Comparison of ENCODE assay signal across 9 mouse cellular contexts in the genomic region with DNA sequence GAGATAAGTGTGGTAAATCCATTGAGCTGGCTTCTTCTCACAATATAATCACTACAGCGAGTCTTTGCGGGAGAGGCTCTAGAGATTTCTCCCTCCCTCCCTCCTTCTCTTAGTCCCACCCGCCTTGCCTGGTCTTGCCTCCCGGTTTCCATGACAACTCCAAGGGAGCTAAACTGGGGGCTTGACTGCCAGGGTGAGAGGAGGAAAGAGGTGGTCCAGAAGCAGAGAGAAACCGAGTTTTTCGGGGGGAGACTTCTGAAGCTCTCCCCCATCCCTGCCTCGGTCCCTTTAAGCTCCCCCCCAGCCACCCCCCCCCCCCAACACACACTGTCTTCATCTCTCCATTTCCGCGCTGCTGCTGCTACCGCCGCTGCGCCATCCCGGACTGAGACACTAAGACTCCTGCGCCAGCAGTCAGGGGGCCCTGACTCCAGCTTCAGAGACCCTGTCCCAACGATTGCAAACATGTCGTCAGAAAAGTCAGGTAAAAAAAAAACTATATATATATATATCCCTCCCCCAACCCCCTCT. TPM values are rescaled to one million over a fixed set of nuclear protein-coding genes. Genes with fewer than 3 reads are reported as not detected.
DNase-seq lines count a peak whose midpoint lies in the region; ATAC-seq and TF ChIP-seq lines count a peak whose summit lies in the region.
"Had no signal": no experiment of that assay in that cellular context is flagged by ENCODE, and none has a peak within 500 bp of the region (broad histone marks: within the 10 kb centered on the region; RNA-seq: fewer than 3 reads in every experiment).

A gene (plus strand): TSS at position 313 of the 531 bp plus-strand sequence.

- H3K4me3 ChIP-seq in E14TG2a.4 (replicated peaks; ENCODE audit: low read length) = peak within 1 kb of the TSS; percentile 86
- H3K4me3 ChIP-seq in hindbrain, embryonic 15.5 days = peak within 1 kb of the TSS; percentile 85
- H3K4me3 ChIP-seq in liver, embryonic 14.5 days (ENCODE audit: insufficient read depth in 1 of 2, low read depth in 2 of 2, low read length in 2 of 2) = peak within 1 kb of the TSS in 1 of 2 experiments; percentile 74; a peak in 1 of 4 replicates
- H3K4me3 ChIP-seq in stomach, embryonic 16.5 days (replicated peaks; ENCODE audit: low read length) = peak within 1 kb of the TSS; percentile 87

- WGBS in hindbrain, embryonic 15.5 days = 1% methylated on average over 16 of the region's 16 CpGs
- WGBS in liver, embryonic 14.5 days (ENCODE audit: insufficient replicate concordance) = 9% methylated on average over 16 of the region's 16 CpGs
- 2% methylated on average over 16 of the region's 16 CpGs for WGBS in stomach, embryonic 16.5 days

- H3K27ac ChIP-seq in hindbrain, embryonic 15.5 days (replicated peaks) = peak within 1 kb of the TSS; percentile 94
- H3K27ac ChIP-seq in liver, embryonic 14.5 days = no peak within 1 kb of the TSS
- H3K27ac ChIP-seq in stomach, embryonic 16.5 days (ENCODE audit: low read length) = peak within 1 kb of the TSS; percentile 99

- no peaks in the 10 kb centered on the region for H3K9me3 ChIP-seq in E14TG2a.4 (ENCODE audit: low read length)
- no peaks in the 10 kb centered on the region for H3K9me3 ChIP-seq in hindbrain, embryonic 15.5 days
- H3K9me3 ChIP-seq in liver, embryonic 14.5 days (ENCODE audit: control insufficient read depth, low read length) = no peaks in the 10 kb centered on the region
- no peaks in the 10 kb centered on the region for H3K9me3 ChIP-seq in stomach, embryonic 16.5 days (replicated peaks; ENCODE audit: control insufficient read depth, low read length)

- H3K4me2 ChIP-seq in hindbrain, embryonic 15.5 days = peak within 1 kb of the TSS; percentile 96
- peak within 1 kb of the TSS; percentile 88; the same call in 1 of the 2 replicates for H3K4me2 ChIP-seq in liver, embryonic 14.5 days (ENCODE audit: low read depth)
- peak within 1 kb of the TSS; percentile 70 for H3K4me2 ChIP-seq in stomach, embryonic 16.5 days (ENCODE audit: low read depth, low read length)

- H3K4me1 ChIP-seq in E14TG2a.4 (replicated peaks; ENCODE audit: low read depth, low read length) = peaks cover 77% of the 10 kb centered on the region
- peaks cover 67% of the 10 kb centered on the region for H3K4me1 ChIP-seq in hindbrain, embryonic 15.5 days (replicated peaks)
- H3K4me1 ChIP-seq in liver, embryonic 14.5 days (replicated peaks; ENCODE audit: control insufficient read depth in 2 of 2, insufficient read depth in 2 of 2, low read length in 1 of 2) = peaks cover 4 to 5% of the 10 kb centered on the region in 2 experiments; a peak in 3 of 4 replicates
- H3K4me1 ChIP-seq in stomach, embryonic 16.5 days (ENCODE audit: control insufficient read depth, insufficient read depth, low read length) = peaks cover 46% of the 10 kb centered on the region

- no peak for TF ChIP-seq EP300 in liver, embryonic 14.5 days (IDR thresholded peaks at IDR 0.05; ENCODE audit: low read depth)

- ATAC-seq in hindbrain, embryonic 15.5 days (ENCODE audit: low FRiP score, low read depth) = peak; percentile 29; the same call in 1 of the 2 replicates
- no peak for ATAC-seq in liver, embryonic 14.5 days (ENCODE audit: insufficient read depth)
- no peak for ATAC-seq in stomach, embryonic 16.5 days (ENCODE audit: insufficient read depth, low FRiP score)

- H3K36me3 ChIP-seq in E14TG2a.4 (ENCODE audit: insufficient read depth, low read length) = peaks cover 8% of the 10 kb centered on the region; the same call in 1 of the 2 replicates
- H3K36me3 ChIP-seq in hindbrain, embryonic 15.5 days = 0 out of 2 replicates have a peak, but pooled peaks cover 4% of the 10 kb centered on the region
- H3K36me3 ChIP-seq in liver, embryonic 14.5 days (replicated peaks; ENCODE audit: control insufficient read depth, insufficient read depth, low read depth) = no peaks in the 10 kb centered on the region
- H3K36me3 ChIP-seq in stomach, embryonic 16.5 days (ENCODE audit: control insufficient read depth, insufficient read depth, low read length) = no peaks in the 10 kb centered on the region

- peak within 1 kb of the TSS; percentile 70 for H3K9ac ChIP-seq in hindbrain, embryonic 15.5 days
- no peak within 1 kb of the TSS for H3K9ac ChIP-seq in liver, embryonic 14.5 days (replicated peaks)
- H3K9ac ChIP-seq in stomach, embryonic 16.5 days (ENCODE audit: low read length) = peak within 1 kb of the TSS; percentile 91

- TF ChIP-seq CTCF in E14TG2a.4 (conservative IDR thresholded peaks at IDR 0.05; ENCODE audit: low read length) = no peak
- no peak for TF ChIP-seq CTCF in liver, embryonic 14.5 days (IDR thresholded peaks at IDR 0.05; ENCODE audit: low read depth)

- H3K27me3 ChIP-seq in E14TG2a.4 (ENCODE audit: insufficient read depth, low read length) = peaks cover 52% of the 10 kb centered on the region
- H3K27me3 ChIP-seq in hindbrain, embryonic 15.5 days = peaks cover 13% of the 10 kb centered on the region
- peaks cover 51% of the 10 kb centered on the region for H3K27me3 ChIP-seq in liver, embryonic 14.5 days (ENCODE audit: control insufficient read depth, insufficient read depth, low read length)
- H3K27me3 ChIP-seq in stomach, embryonic 16.5 days (ENCODE audit: control insufficient read depth, insufficient read depth, low read length) = peaks cover 25% of the 10 kb centered on the region

- DNase-seq in adrenal gland, adult 18-20 months (ENCODE audit: low spot score in 2 of 2) = no peak
- no peak for DNase-seq in adrenal gland, postnatal 36 days
- DNase-seq in embryo, embryonic 10.5 days (ENCODE audit: low spot score) = peak; percentile 74
- no peak for DNase-seq in liver, embryonic 14.5 days (ENCODE audit: low read depth in 3 of 3, low spot score in 3 of 3)
- no peak for DNase-seq in spleen, adult 18-20 months

RNA-seq across cellular contexts. Expression of the gene that starts here (rescaled TPM):
- 10 to 100 TPM; 10.4 to 17.9 TPM for total RNA-seq in adrenal gland, adult 18-20 months (2021)
- 10 to 100 TPM in 1 of 2 experiments, 1 to 10 TPM in 1; 5.0 to 14.3 TPM for total RNA-seq in adrenal gland, postnatal 36 days (2021)
- 6.8 and 9.8 TPM in 2 replicates for polyA plus RNA-seq in hindbrain, embryonic 15.5 days (2015; fragmentation: Nextera tagmentation; extraction: Ambion mirVana)
- 0.04 and 0.11 TPM in 2 replicates for polyA plus RNA-seq in liver, embryonic 14.5 days (2012; rRNA removed)
- not detected in 2 replicates for polyA plus RNA-seq in liver, embryonic 14.5 days (2014; fragmentation: Nextera tagmentation; extraction: Ambion mirVana)
- 0.31 and 0.45 TPM in 2 replicates for polyA plus RNA-seq in stomach, embryonic 16.5 days (2015; fragmentation: Nextera tagmentation; extraction: Ambion mirVana)
- total RNA-seq: hematopoietic stem cell, adult 5-6 weeks had no signal
